Mouse (Mus musculus): ENCODE measurements around the gene Fam208b.

DNA sequence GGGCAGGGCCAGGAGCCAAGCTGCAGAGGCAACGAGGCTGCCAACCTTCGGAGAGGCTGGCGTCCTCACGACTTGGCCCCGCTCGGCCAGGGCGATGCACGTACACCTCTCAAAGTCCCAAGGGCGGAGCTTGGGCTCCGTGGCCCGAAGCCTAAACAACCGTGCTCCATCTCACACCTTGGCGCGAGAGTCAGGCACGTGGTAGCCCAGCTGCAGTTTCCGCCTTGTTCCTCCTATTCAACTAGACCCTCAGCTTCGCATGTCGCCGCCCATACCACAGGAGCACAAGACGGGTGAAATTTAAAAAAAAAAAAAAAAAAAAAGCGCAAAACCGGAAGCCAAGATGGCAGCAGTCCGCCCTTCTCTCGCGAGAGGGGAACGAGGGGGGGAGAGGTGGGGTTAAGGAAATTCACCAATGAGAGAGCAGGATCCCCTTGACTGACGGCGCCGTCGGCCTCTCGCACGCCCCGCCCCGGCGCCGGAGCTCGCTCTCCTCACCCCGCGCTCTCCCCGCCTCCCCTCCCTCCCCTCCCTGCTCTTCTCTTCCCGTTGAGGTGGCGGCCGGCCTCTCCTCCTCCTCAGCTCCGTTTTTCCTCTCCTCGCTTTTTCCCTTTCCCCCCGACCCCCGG, 73.2 kb downstream of the Fam208b start, which contains the start of gene Gdi2:
- TF ChIP-seq CTCF (IDR thresholded peaks at IDR 0.05; ENCODE audit: low read depth) = no peak
- TF ChIP-seq EP300 (IDR thresholded peaks at IDR 0.05; ENCODE audit: low read depth) = peak; percentile 97
